Mouse (Mus musculus) kidney, embryonic 16.5 days (tissue): ENCODE data around the gene Tcp10c. TPM values are rescaled to one million over a fixed set of nuclear protein-coding genes. Genes with fewer than 3 reads are reported as not detected.
"Not testable (repeated sequence)": the region's sequence is repeated elsewhere in the genome, so short reads cannot be mapped to it uniquely, and the experiment has no call there.

Experiments used
- ATAC-seq: fragments of 200-750 bp; cut with Nextera tagmentation; 2 replicates; pipeline ENCODE4 v1.8.0; 2017; ENCODE audit warnings: moderate TSS enrichment; ENCODE audit not compliant: low FRiP score, low TSS enrichment
- H3K27ac ChIP-seq: fragments of 300-500 bp; sonication (generic); 2 replicates; pipeline ENCODE4 v1.5.1; 2014; ENCODE audit warnings: low read length
- H3K27me3 ChIP-seq: fragments of 300-500 bp; sonication (generic); 2 replicates; pipeline ENCODE4 v1.6.1; 2014; ENCODE audit warnings: low read length, control low read depth, mixed read lengths; ENCODE audit not compliant: insufficient read depth
- H3K36me3 ChIP-seq: fragments of 300-500 bp; sonication (generic); 2 replicates; pipeline ENCODE4 v1.6.1; 2014; ENCODE audit warnings: low read length, control low read depth, mixed read lengths; ENCODE audit not compliant: insufficient read depth
- H3K4me1 ChIP-seq: fragments of 300-500 bp; sonication (generic); 2 replicates; pipeline ENCODE4 v1.6.1; 2014; ENCODE audit warnings: low read length, control low read depth, mixed read lengths; ENCODE audit not compliant: insufficient read depth
- H3K4me2 ChIP-seq: fragments of 300-500 bp; sonication (generic); replicated peaks from 2 replicates; pipeline ENCODE4 v1.6.1; 2014; ENCODE audit warnings: low read depth, low read length
- H3K4me3 ChIP-seq: fragments of 300-500 bp; sonication (generic); 2 replicates; pipeline ENCODE4 v1.5.1; 2014; ENCODE audit warnings: mild to moderate bottlenecking, low read length
- H3K9ac ChIP-seq: fragments of 300-500 bp; sonication (generic); replicated peaks from 2 replicates; pipeline ENCODE4 v1.6.1; 2014; ENCODE audit warnings: low read length
- H3K9me3 ChIP-seq: fragments of 300-500 bp; sonication (generic); 2 replicates; pipeline ENCODE4 v1.6.1; 2016; ENCODE audit warnings: low read length, control low read depth
- WGBS: fragments of 180-500 bp; shearing (Covaris S2); extraction: QIAGEN DNeasy Blood & Tissue Kit; methylation state at CpG from one replicate; pipeline ENCODE4 v1.1.7; 2014; 5-methylcytosine and 5-hydroxymethylcytosine counted together
- polyA plus RNA-seq: library from polyadenylated mRNA; unstranded; fragments of >200 nt; fragmentation: Nextera tagmentation; extraction: Ambion mirVana; gene quantifications from 2 replicates; pipeline ENCODE4 v1.2.1, GENCODE M21; 2015

Gene Tcp10c
- polyA plus RNA-seq, 1 experiment from 2014 or later: not detected

- not testable (repeated sequence) for H3K9ac ChIP-seq, H3K4me1 ChIP-seq, H3K27ac ChIP-seq, H3K27me3 ChIP-seq, H3K36me3 ChIP-seq, H3K9me3 ChIP-seq, H3K4me3 ChIP-seq, H3K4me2 ChIP-seq
- peak; percentile 6; the same call in 1 of the 2 replicates for ATAC-seq
- WGBS: 82% methylated on average over 4 of the region's 7 CpGs
These were observed 25.7 kb downstream of the Tcp10c start for GRCm38 (mm10) chr17:13379951-13380615.

GRCm38 (mm10) chr17:13381286-13381685 lies 26.9 kb downstream of the Tcp10c start:
- H3K4me2 ChIP-seq, H3K27me3 ChIP-seq, H3K36me3 ChIP-seq, H3K4me1 ChIP-seq, H3K4me3 ChIP-seq, H3K27ac ChIP-seq, H3K9me3 ChIP-seq, H3K9ac ChIP-seq, ATAC-seq: not testable (repeated sequence)
- 90% methylated on average over 2 of the region's 2 CpGs for WGBS

- not testable (repeated sequence) for H3K4me2 ChIP-seq, H3K4me3 ChIP-seq, H3K27ac ChIP-seq, H3K36me3 ChIP-seq, H3K4me1 ChIP-seq, H3K9me3 ChIP-seq, H3K27me3 ChIP-seq, ATAC-seq, H3K9ac ChIP-seq
- no CpG with 5 or more reads among the region's 4 CpGs for WGBS
These were observed 36.6 kb downstream of the Tcp10c start for GRCm38 (mm10) chr17:13391020-13391419.

GRCm38 (mm10) chr17:13399961-13400360 lies 45.6 kb downstream of the Tcp10c start:
- not testable (repeated sequence) for H3K27ac ChIP-seq, ATAC-seq, H3K36me3 ChIP-seq, H3K27me3 ChIP-seq, H3K9ac ChIP-seq, H3K4me3 ChIP-seq, H3K4me2 ChIP-seq, H3K4me1 ChIP-seq
- H3K9me3 ChIP-seq: peaks cover 14% of the 10 kb centered on the region; the same call in 1 of the 2 replicates
- 88% methylated on average over 4 of the region's 5 CpGs for WGBS

GRCm38 (mm10) chr17:13402118-13402517 lies 47.7 kb downstream of the Tcp10c start:
- H3K27me3 ChIP-seq, H3K4me3 ChIP-seq, H3K4me1 ChIP-seq, H3K36me3 ChIP-seq, H3K9ac ChIP-seq, H3K4me2 ChIP-seq, ATAC-seq, H3K27ac ChIP-seq: not testable (repeated sequence)
- H3K9me3 ChIP-seq: peaks cover 14% of the 10 kb centered on the region; the same call in 1 of the 2 replicates

- 85% methylated on average over 5 of the region's 5 CpGs for WGBS
- ATAC-seq: not testable (repeated sequence)
These were observed 49.3 kb downstream of the Tcp10c start for GRCm38 (mm10) chr17:13403527-13404131.

GRCm38 (mm10) chr17:13406023-13406422 lies 51.7 kb downstream of the Tcp10c start:
- WGBS: 81% methylated on average over 3 of the region's 3 CpGs
- not testable (repeated sequence) for ATAC-seq, H3K9ac ChIP-seq, H3K9me3 ChIP-seq, H3K4me1 ChIP-seq, H3K27me3 ChIP-seq, H3K4me2 ChIP-seq, H3K36me3 ChIP-seq, H3K4me3 ChIP-seq, H3K27ac ChIP-seq

More at GRCm38 (mm10) chr17:13403527-13404131, 49.3 kb downstream of the Tcp10c start:
- not testable (repeated sequence) for H3K9me3 ChIP-seq, H3K36me3 ChIP-seq, H3K4me1 ChIP-seq, H3K4me3 ChIP-seq, H3K4me2 ChIP-seq, H3K27ac ChIP-seq, H3K27me3 ChIP-seq, H3K9ac ChIP-seq

GRCm38 (mm10) chr17:13406701-13407100 lies 52.3 kb downstream of the Tcp10c start:
- not testable (repeated sequence) for H3K27me3 ChIP-seq

GRCm38 (mm10) chr17:13407621-13408256 lies 53.4 kb downstream of the Tcp10c start:
- ATAC-seq: peak; percentile 37; the same call in 1 of the 2 replicates
- H3K4me3 ChIP-seq, H3K4me2 ChIP-seq, H3K36me3 ChIP-seq, H3K9ac ChIP-seq, H3K27ac ChIP-seq, H3K4me1 ChIP-seq, H3K27me3 ChIP-seq, H3K9me3 ChIP-seq: not testable (repeated sequence)
- WGBS: 93% methylated on average over 3 of the region's 4 CpGs

More at GRCm38 (mm10) chr17:13406701-13407100, 52.3 kb downstream of the Tcp10c start:
- H3K9ac ChIP-seq, H3K36me3 ChIP-seq, H3K9me3 ChIP-seq, H3K27ac ChIP-seq, H3K4me2 ChIP-seq, H3K4me1 ChIP-seq, H3K4me3 ChIP-seq: not testable (repeated sequence)
- WGBS: 77% methylated on average over 5 of the region's 6 CpGs
- peak; percentile 32; the same call in 1 of the 2 replicates for ATAC-seq

- H3K4me3 ChIP-seq, H3K9ac ChIP-seq, H3K36me3 ChIP-seq, H3K4me1 ChIP-seq, H3K27me3 ChIP-seq, H3K9me3 ChIP-seq, H3K27ac ChIP-seq, H3K4me2 ChIP-seq: not testable (repeated sequence)
- ATAC-seq: peak; percentile 42; the same call in 1 of the 2 replicates
- WGBS: 94% methylated on average over 9 of the region's 11 CpGs
These were observed 53.9 kb downstream of the Tcp10c start for GRCm38 (mm10) chr17:13408257-13408633.
